Mouse (Mus musculus): ENCODE data around the gene Gadd45gip1. TPM values are rescaled to one million over a fixed set of nuclear protein-coding genes. Genes with fewer than 3 reads are reported as not detected.

Gene Gadd45gip1
- total RNA-seq, 1 experiment from 2014 or later = 14.1 TPM

- no peak for ATAC-seq (ENCODE audit: extremely low read depth, insufficient number of reproducible peaks, low FRiP score, poor library complexity, severe bottlenecking)
These were observed 13.2 kb downstream of the Gadd45gip1 start for GRCm38 (mm10) chr8:84844397-84845070.

- ATAC-seq (ENCODE audit: extremely low read depth, insufficient number of reproducible peaks, low FRiP score, poor library complexity, severe bottlenecking) = no peak
These were observed 14.2 kb downstream of the Gadd45gip1 start for GRCm38 (mm10) chr8:84845355-84846093.

- ATAC-seq (ENCODE audit: extremely low read depth, insufficient number of reproducible peaks, low FRiP score, poor library complexity, severe bottlenecking) = no peak
These were observed 14.9 kb downstream of the Gadd45gip1 start for GRCm38 (mm10) chr8:84846094-84846721.

- peak; percentile 95 for ATAC-seq (ENCODE audit: extremely low read depth, insufficient number of reproducible peaks, low FRiP score, poor library complexity, severe bottlenecking)
These were observed 15.6 kb downstream of the Gadd45gip1 start, which contains the start of gene Calr for GRCm38 (mm10) chr8:84846722-84847572. Gene Calr (minus strand): TSS chr8:84846934.

GRCm38 (mm10) chr8:84847684-84848435, 16.5 kb downstream of the Gadd45gip1 start:
- ATAC-seq (ENCODE audit: extremely low read depth, insufficient number of reproducible peaks, low FRiP score, poor library complexity, severe bottlenecking) = no peak

- ATAC-seq (ENCODE audit: extremely low read depth, insufficient number of reproducible peaks, low FRiP score, poor library complexity, severe bottlenecking) = no peak
These were observed 25.1 kb downstream of the Gadd45gip1 start for GRCm38 (mm10) chr8:84856434-84856833.

GRCm38 (mm10) chr8:84856864-84857441, 25.6 kb downstream of the Gadd45gip1 start, which contains the start of gene Farsa:
Gene Farsa (plus strand): TSS chr8:84856989.
- peak; percentile 99 for ATAC-seq (ENCODE audit: extremely low read depth, insufficient number of reproducible peaks, low FRiP score, poor library complexity, severe bottlenecking)

- peak; percentile 57 for ATAC-seq (ENCODE audit: extremely low read depth, insufficient number of reproducible peaks, low FRiP score, poor library complexity, severe bottlenecking)
These were observed 40.3 kb downstream of the Gadd45gip1 start, which contains the start of gene Syce2 for GRCm38 (mm10) chr8:84871376-84872308. Gene Syce2 (plus strand): TSS chr8:84872111.

GRCm38 (mm10) chr8:84872309-84872965, 41.1 kb downstream of the Gadd45gip1 start:
- ATAC-seq (ENCODE audit: extremely low read depth, insufficient number of reproducible peaks, low FRiP score, poor library complexity, severe bottlenecking) = peak; percentile 11; the same call in 1 of the 2 replicates

GRCm38 (mm10) chr8:84873016-84873415, 41.7 kb downstream of the Gadd45gip1 start:
- ATAC-seq (ENCODE audit: extremely low read depth, insufficient number of reproducible peaks, low FRiP score, poor library complexity, severe bottlenecking) = no peak

GRCm38 (mm10) chr8:84874339-84874738, 43.0 kb downstream of the Gadd45gip1 start:
- ATAC-seq (ENCODE audit: extremely low read depth, insufficient number of reproducible peaks, low FRiP score, poor library complexity, severe bottlenecking) = no peak

- ATAC-seq (ENCODE audit: extremely low read depth, insufficient number of reproducible peaks, low FRiP score, poor library complexity, severe bottlenecking) = no peak
These were observed 46.1 kb downstream of the Gadd45gip1 start for GRCm38 (mm10) chr8:84877297-84878035.

GRCm38 (mm10) chr8:84878915-84879314, 47.6 kb downstream of the Gadd45gip1 start:
- no peak for ATAC-seq (ENCODE audit: extremely low read depth, insufficient number of reproducible peaks, low FRiP score, poor library complexity, severe bottlenecking)

GRCm38 (mm10) chr8:84884728-84885127, 53.4 kb downstream of the Gadd45gip1 start:
- ATAC-seq (ENCODE audit: extremely low read depth, insufficient number of reproducible peaks, low FRiP score, poor library complexity, severe bottlenecking) = no peak

Data from neutrophil, adult 5-6 weeks (primary cell).